Mouse (Mus musculus): ENCODE measurements around the gene Gm28230. TPM values are rescaled to one million over a fixed set of nuclear protein-coding genes. Genes with fewer than 3 reads are reported as not detected.

The Gm28230 gene
- total and polyA plus RNA-seq, 2 experiments from 2014 or later = not detected

DNA sequence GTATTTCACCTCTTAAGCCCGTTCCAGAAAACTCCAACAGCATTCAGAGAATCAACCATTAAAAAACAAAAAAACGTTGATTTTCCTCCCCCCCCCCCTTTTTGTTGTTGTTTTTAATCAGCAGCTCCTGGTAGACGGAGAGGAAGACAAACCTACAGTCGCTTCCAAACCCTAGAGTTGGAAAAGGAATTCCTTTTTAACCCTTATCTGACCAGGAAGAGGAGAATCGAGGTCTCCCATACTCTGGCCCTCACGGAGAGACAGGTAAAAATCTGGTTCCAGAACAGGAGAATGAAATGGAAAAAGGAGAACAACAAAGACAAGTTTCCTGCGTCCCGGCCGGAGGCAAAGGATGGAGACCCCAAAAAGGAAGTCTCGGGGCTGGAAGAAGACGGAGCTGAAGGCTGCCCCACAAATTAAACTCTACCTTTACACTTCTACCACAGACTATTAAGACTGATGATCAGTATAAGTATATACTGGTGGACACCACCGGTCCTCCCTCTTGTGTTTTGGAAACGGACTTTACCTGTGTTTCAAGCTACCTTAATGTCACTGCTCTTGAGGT, 20.1 kb upstream of the Gm28230 start:
- no peaks in the 10 kb centered on the region for H3K36me3 ChIP-seq (ENCODE audit: insufficient read depth, low read length)
- no peak overlapping the region for H3K27ac ChIP-seq (ENCODE audit: low read depth, low read length)
- no peak overlapping the region for H3K4me3 ChIP-seq (ENCODE audit: low read depth, low read length)
- peaks cover 83% of the 10 kb centered on the region for H3K27me3 ChIP-seq (ENCODE audit: insufficient read depth, low read length)
- no peak overlapping the region for H3K4me2 ChIP-seq (ENCODE audit: low read depth, low read length, poor library complexity, severe bottlenecking)
- DNase-seq (ENCODE audit: low spot score) (no peak), ATAC-seq (ENCODE audit: low FRiP score) (no peak)
- 3% methylated on average over 13 of the region's 13 CpGs for WGBS
- TF ChIP-seq CTCF (IDR thresholded peaks at IDR 0.05) = no peak
- no peaks in the 10 kb centered on the region for H3K9me3 ChIP-seq (ENCODE audit: low read length)
- no peaks in the 10 kb centered on the region for H3K4me1 ChIP-seq (ENCODE audit: insufficient read depth, low read length)
- no peak overlapping the region for H3K9ac ChIP-seq (replicated peaks; ENCODE audit: low read length, poor library complexity, severe bottlenecking)

- H3K9me3 ChIP-seq (ENCODE audit: low read length) = no peaks in the 10 kb centered on the region
- no peak overlapping the region for H3K9ac ChIP-seq (replicated peaks; ENCODE audit: low read length, poor library complexity, severe bottlenecking)
- H3K27me3 ChIP-seq (ENCODE audit: insufficient read depth, low read length) = peaks cover 91% of the 10 kb centered on the region
- H3K4me3 ChIP-seq (ENCODE audit: low read depth, low read length) = no peak overlapping the region
- 5% methylated on average over 7 of the region's 7 CpGs for WGBS
- H3K4me1 ChIP-seq (ENCODE audit: insufficient read depth, low read length) = no peaks in the 10 kb centered on the region
- TF ChIP-seq CTCF (IDR thresholded peaks at IDR 0.05) = no peak
- ATAC-seq (ENCODE audit: low FRiP score) (no peak), DNase-seq (ENCODE audit: low spot score) (no peak)
- H3K4me2 ChIP-seq (ENCODE audit: low read depth, low read length, poor library complexity, severe bottlenecking) = no peak overlapping the region
- no peak overlapping the region for H3K27ac ChIP-seq (ENCODE audit: low read depth, low read length)
- H3K36me3 ChIP-seq (ENCODE audit: insufficient read depth, low read length) = no peaks in the 10 kb centered on the region
These were observed 18.9 kb upstream of the Gm28230 start for GRCm38 (mm10) chr2:74707599-74707998.

GRCm38 (mm10) chr2:74708676-74709075, 17.9 kb upstream of the Gm28230 start:
- Histone ChIP-seq H3K36me3 (ENCODE audit: insufficient read depth, low read length) (no peaks in the 10 kb centered on the region), H3K4me1 (ENCODE audit: insufficient read depth, low read length) (no peaks in the 10 kb centered on the region), H3K4me2 (ENCODE audit: low read depth, low read length, poor library complexity, severe bottlenecking) (no peak overlapping the region), H3K27ac (ENCODE audit: low read depth, low read length) (no peak overlapping the region), H3K9ac (replicated peaks; ENCODE audit: low read length, poor library complexity, severe bottlenecking) (no peak overlapping the region), H3K9me3 (ENCODE audit: low read length) (no peaks in the 10 kb centered on the region), H3K4me3 (ENCODE audit: low read depth, low read length) (no peak overlapping the region), H3K27me3 (ENCODE audit: insufficient read depth, low read length) (peaks cover 91% of the 10 kb centered on the region)
- DNase-seq (ENCODE audit: low spot score) = no peak
- ATAC-seq (ENCODE audit: low FRiP score) = no peak
- TF ChIP-seq CTCF (IDR thresholded peaks at IDR 0.05) = no peak
- WGBS = 8% methylated on average over 4 of the region's 4 CpGs

GRCm38 (mm10) chr2:74709465-74710419, 16.8 kb upstream of the Gm28230 start:
- no peak for DNase-seq (ENCODE audit: low spot score)
- Histone ChIP-seq H3K4me1 (ENCODE audit: insufficient read depth, low read length) (no peaks in the 10 kb centered on the region), H3K9me3 (ENCODE audit: low read length) (no peaks in the 10 kb centered on the region), H3K27ac (ENCODE audit: low read depth, low read length) (no peak overlapping the region), H3K36me3 (ENCODE audit: insufficient read depth, low read length) (no peaks in the 10 kb centered on the region), H3K9ac (replicated peaks; ENCODE audit: low read length, poor library complexity, severe bottlenecking) (no peak overlapping the region), H3K4me3 (ENCODE audit: low read depth, low read length) (no peak overlapping the region), H3K4me2 (ENCODE audit: low read depth, low read length, poor library complexity, severe bottlenecking) (no peak overlapping the region), H3K27me3 (ENCODE audit: insufficient read depth, low read length) (peaks cover 93% of the 10 kb centered on the region)
- no peak for ATAC-seq (ENCODE audit: low FRiP score)
- 4% methylated on average over 5 of the region's 5 CpGs for WGBS
- no peak for TF ChIP-seq CTCF (IDR thresholded peaks at IDR 0.05)

DNA sequence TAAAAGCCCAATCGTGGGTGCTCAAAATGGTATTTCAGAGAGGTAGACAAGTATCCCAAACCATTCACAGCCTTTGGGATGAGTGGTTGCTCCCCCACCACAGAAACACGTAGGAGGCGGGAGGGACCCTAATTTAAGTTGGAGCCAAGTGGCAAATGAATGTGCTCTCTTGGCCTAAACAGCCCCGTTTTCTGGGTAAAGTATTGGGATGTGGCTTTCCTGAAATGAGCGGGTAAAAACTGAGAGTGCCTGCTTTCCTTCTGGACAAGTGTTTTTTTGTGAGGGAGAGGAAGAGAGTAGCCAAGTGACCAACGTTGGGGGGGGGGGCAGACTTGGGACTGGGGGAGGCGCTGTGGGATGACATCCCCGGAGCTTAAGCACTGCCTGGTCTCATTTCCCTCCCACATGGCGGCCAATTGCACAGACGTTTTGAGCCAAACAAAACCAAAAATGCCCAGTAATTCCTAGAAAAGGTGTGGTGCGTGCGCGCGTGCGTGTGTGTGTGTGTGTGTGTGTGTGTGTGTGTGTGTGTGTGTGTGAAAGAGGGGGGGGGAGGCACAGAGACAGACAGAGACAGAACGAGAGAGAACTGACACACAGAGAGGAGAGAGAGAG, 15.5 kb upstream of the Gm28230 start:
- Histone ChIP-seq H3K4me1 (ENCODE audit: insufficient read depth, low read length) (no peaks in the 10 kb centered on the region), H3K9me3 (ENCODE audit: low read length) (no peaks in the 10 kb centered on the region), H3K36me3 (ENCODE audit: insufficient read depth, low read length) (no peaks in the 10 kb centered on the region), H3K4me3 (ENCODE audit: low read depth, low read length) (no peak overlapping the region), H3K27me3 (ENCODE audit: insufficient read depth, low read length) (peaks cover 91% of the 10 kb centered on the region), H3K9ac (replicated peaks; ENCODE audit: low read length, poor library complexity, severe bottlenecking) (no peak overlapping the region), H3K4me2 (ENCODE audit: low read depth, low read length, poor library complexity, severe bottlenecking) (no peak overlapping the region), H3K27ac (ENCODE audit: low read depth, low read length) (no peak overlapping the region)
- WGBS = under 1% methylated on average over 16 of the region's 16 CpGs
- ATAC-seq (ENCODE audit: low FRiP score) (no peak), DNase-seq (ENCODE audit: low spot score) (no peak)
- no peak for TF ChIP-seq CTCF (IDR thresholded peaks at IDR 0.05)
